Mouse (Mus musculus): ENCODE measurements around the gene Ifit2.
A peak's percentile ranks its signal among the peaks of the same experiment; 100 is the strongest.

GRCm38 (mm10) chr19:34588959-34589358 is 38.5 kb downstream of the Ifit2 start:
- TF ChIP-seq CTCF (IDR thresholded peaks at IDR 0.05; ENCODE audit: borderline replicate concordance, extremely low read depth, insufficient read depth, insufficient read length), result peak; percentile 9; the same call in 1 of the 2 replicates
- no peak for TF ChIP-seq POLR2A (IDR thresholded peaks at IDR 0.05; ENCODE audit: borderline replicate concordance, extremely low read depth, insufficient read depth, insufficient read length, poor library complexity, severe bottlenecking)
